Mouse (Mus musculus) neural tube, embryonic 10.5 days (tissue): ENCODE measurements around the gene Popdc3.
"Not testable (repeated sequence)": the region's sequence is repeated elsewhere in the genome, so short reads cannot be mapped to it uniquely, and the experiment has no call there.

Experiments used
- DNase-seq: peaks from one replicate; pipeline ENCODE4 v3.0.0-alpha.2; 2017; ENCODE audit warnings: low spot score; ENCODE audit errors: extremely low spot score

Popdc3 gene

GRCm38 (mm10) chr10:45311129-45311528 lies 133.2 kb downstream of the Popdc3 start:
- no peak for DNase-seq

- DNase-seq, result no peak
Measured at GRCm38 (mm10) chr10:45311624-45312023, 133.7 kb downstream of the Popdc3 start.

- DNase-seq, result no peak
Measured at GRCm38 (mm10) chr10:45314865-45315264, 137.0 kb downstream of the Popdc3 start.

- DNase-seq, result no peak
Measured at GRCm38 (mm10) chr10:45318922-45319321, 141.0 kb downstream of the Popdc3 start.

- no peak for DNase-seq
Measured at GRCm38 (mm10) chr10:45320296-45320695, 142.4 kb downstream of the Popdc3 start.

- DNase-seq, result no peak
Measured at GRCm38 (mm10) chr10:45324159-45324558, 146.3 kb downstream of the Popdc3 start.

GRCm38 (mm10) chr10:45328196-45329000 lies 150.5 kb downstream of the Popdc3 start:
- no peak for DNase-seq

- peak; percentile 19 for DNase-seq
Measured at GRCm38 (mm10) chr10:45334925-45335324, 157.0 kb downstream of the Popdc3 start.

- DNase-seq, result peak; percentile 79
Measured at GRCm38 (mm10) chr10:45335434-45336422, 157.8 kb downstream of the Popdc3 start, which contains the start of gene Bves. Gene Bves (plus strand): TSS chr10:45335772.

- DNase-seq, result no peak
Measured at GRCm38 (mm10) chr10:45339106-45339505, 161.2 kb downstream of the Popdc3 start.

GRCm38 (mm10) chr10:45344381-45344780 lies 166.5 kb downstream of the Popdc3 start:
- DNase-seq, result no peak

GRCm38 (mm10) chr10:45345217-45345616 lies 167.3 kb downstream of the Popdc3 start:
- peak; percentile 26 for DNase-seq

GRCm38 (mm10) chr10:45348143-45348542 lies 170.2 kb downstream of the Popdc3 start:
- not testable (repeated sequence) for DNase-seq

GRCm38 (mm10) chr10:45356091-45356490 lies 178.2 kb downstream of the Popdc3 start:
- DNase-seq, result no peak

- DNase-seq, result peak; percentile 7
Measured at GRCm38 (mm10) chr10:45363396-45363795, 185.5 kb downstream of the Popdc3 start.

GRCm38 (mm10) chr10:45366987-45367705 lies 189.2 kb downstream of the Popdc3 start:
- peak; percentile 12 for DNase-seq
